Mouse (Mus musculus): ENCODE data around the gene Ehd1. TPM values are rescaled to one million over a fixed set of nuclear protein-coding genes. Genes with fewer than 3 reads are reported as not detected.

Ehd1 gene
- polyA plus RNA-seq, 1 experiment from 2014 or later = 44.9 TPM

DNA sequence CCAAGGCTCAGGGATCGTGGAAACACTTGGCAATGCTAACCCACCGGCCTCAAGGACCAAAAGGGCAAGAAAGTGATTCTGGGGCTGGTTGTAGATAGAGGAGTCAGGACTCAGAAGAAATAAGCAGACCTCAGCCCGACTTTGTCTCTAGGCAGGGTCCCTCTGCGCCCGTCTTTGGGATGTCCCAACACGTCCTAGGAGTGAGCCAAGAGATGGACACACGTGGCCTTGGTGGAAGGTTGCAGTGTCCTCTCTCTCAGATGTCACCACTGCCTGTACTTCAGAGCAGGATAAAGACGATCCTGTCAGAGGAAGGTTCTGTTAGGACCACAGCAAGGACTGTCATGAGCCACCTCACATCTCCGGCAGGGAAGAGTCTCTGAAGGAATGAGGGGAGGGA is 5.9 kb upstream of the Ehd1 start:
- Histone ChIP-seq H3K27ac (ENCODE audit: low read length) (no peak overlapping the region), H3K4me2 (replicated peaks; ENCODE audit: low read depth, low read length) (no peak overlapping the region), H3K4me3 (ENCODE audit: low read depth, low read length) (no peak overlapping the region), H3K9ac (replicated peaks; ENCODE audit: low read depth, low read length) (no peak overlapping the region), H3K9me3 (ENCODE audit: control insufficient read depth, low read depth, low read length) (no peaks in the 10 kb centered on the region), H3K4me1 (ENCODE audit: control insufficient read depth, insufficient read depth, low read length) (peaks cover 5% of the 10 kb centered on the region; the same call in 1 of the 2 replicates), H3K36me3 (ENCODE audit: control insufficient read depth, insufficient read depth, low read length) (no peaks in the 10 kb centered on the region), H3K27me3 (ENCODE audit: control insufficient read depth, insufficient read depth, low read length) (no peaks in the 10 kb centered on the region)
- 56% methylated on average over 9 of the region's 9 CpGs for WGBS
- no peak for ATAC-seq (ENCODE audit: insufficient number of reproducible peaks, insufficient read depth, low FRiP score, low read depth)

DNA sequence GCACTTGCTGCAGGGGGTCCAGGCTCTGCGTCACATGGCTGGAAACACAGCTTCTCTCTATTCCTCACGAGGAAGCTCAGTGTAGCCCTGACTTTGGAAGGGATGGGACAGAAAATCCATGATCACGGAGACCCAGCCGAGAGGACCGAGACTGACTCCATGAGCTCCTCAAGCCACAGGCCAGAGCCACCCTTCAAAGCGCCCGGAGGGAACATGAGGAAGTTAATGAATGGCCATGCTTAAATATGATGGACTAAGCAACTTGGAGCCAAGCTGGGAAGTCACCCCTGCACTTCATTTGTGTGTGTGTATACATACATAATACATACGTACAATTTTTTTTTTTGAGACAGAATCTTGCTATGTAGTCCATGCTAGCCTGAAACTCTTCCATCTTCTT is 5.3 kb upstream of the Ehd1 start:
- Histone ChIP-seq H3K4me2 (replicated peaks; ENCODE audit: low read depth, low read length) (no peak overlapping the region), H3K36me3 (ENCODE audit: control insufficient read depth, insufficient read depth, low read length) (no peaks in the 10 kb centered on the region), H3K27ac (ENCODE audit: low read length) (no peak overlapping the region), H3K27me3 (ENCODE audit: control insufficient read depth, insufficient read depth, low read length) (no peaks in the 10 kb centered on the region), H3K4me3 (ENCODE audit: low read depth, low read length) (no peak overlapping the region), H3K9me3 (ENCODE audit: control insufficient read depth, low read depth, low read length) (no peaks in the 10 kb centered on the region), H3K4me1 (ENCODE audit: control insufficient read depth, insufficient read depth, low read length) (peaks cover 8% of the 10 kb centered on the region; the same call in 1 of the 2 replicates), H3K9ac (replicated peaks; ENCODE audit: low read depth, low read length) (no peak overlapping the region)
- 27% methylated on average over 8 of the region's 8 CpGs for WGBS
- no peak for ATAC-seq (ENCODE audit: insufficient number of reproducible peaks, insufficient read depth, low FRiP score, low read depth)

DNA sequence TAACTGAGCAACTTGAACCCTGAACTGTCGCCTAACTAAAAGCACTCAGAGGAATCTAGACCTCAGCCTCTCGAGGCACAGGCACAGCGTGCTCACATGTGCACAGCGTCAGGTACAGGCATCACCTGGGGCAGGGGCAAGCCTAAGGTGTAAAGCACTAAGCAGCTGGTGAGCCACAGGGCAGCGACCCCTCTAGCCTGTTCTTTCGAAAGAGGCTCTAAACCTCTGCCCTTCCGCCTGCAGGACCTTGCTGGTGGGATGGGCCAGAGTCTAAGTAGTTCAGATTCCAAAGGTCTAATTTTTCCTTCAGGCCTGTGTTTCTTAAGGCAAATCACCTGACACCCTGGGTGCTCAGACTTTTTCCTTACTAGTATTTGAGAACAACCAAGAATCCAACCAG is 4.5 kb upstream of the Ehd1 start:
- H3K36me3 ChIP-seq (ENCODE audit: control insufficient read depth, insufficient read depth, low read length) = no peaks in the 10 kb centered on the region
- H3K9ac ChIP-seq (replicated peaks; ENCODE audit: low read depth, low read length) = no peak overlapping the region
- H3K4me2 ChIP-seq (replicated peaks; ENCODE audit: low read depth, low read length) = no peak overlapping the region
- no peak for ATAC-seq (ENCODE audit: insufficient number of reproducible peaks, insufficient read depth, low FRiP score, low read depth)
- H3K9me3 ChIP-seq (ENCODE audit: control insufficient read depth, low read depth, low read length) = no peaks in the 10 kb centered on the region
- peaks cover 8% of the 10 kb centered on the region; the same call in 1 of the 2 replicates for H3K4me1 ChIP-seq (ENCODE audit: control insufficient read depth, insufficient read depth, low read length)
- H3K27ac ChIP-seq (ENCODE audit: low read length) = no peak overlapping the region
- H3K4me3 ChIP-seq (ENCODE audit: low read depth, low read length) = no peak overlapping the region
- H3K27me3 ChIP-seq (ENCODE audit: control insufficient read depth, insufficient read depth, low read length) = no peaks in the 10 kb centered on the region
- 56% methylated on average over 7 of the region's 7 CpGs for WGBS

DNA sequence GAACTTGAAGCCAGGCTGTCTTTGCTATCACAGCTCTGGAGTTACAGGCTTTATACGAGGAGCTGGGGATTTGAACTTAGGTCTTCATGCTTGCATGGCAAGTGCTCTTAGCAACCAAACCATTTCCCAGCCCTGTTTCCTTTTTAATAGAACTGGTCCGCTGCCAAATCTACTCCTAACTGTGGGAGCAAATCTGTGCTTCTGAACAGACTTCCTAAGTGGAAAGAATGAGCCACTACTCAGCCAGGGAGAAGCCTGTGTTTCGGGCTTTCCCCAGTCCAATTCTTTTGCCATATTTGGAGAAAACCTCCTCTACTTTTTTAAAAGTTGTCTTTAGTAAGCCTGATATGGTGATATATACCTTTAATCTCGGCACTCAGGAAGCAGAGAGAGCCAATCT is 3.8 kb upstream of the Ehd1 start:
- 70% methylated on average over 4 of the region's 4 CpGs for WGBS
- no peaks in the 10 kb centered on the region for H3K27me3 ChIP-seq (ENCODE audit: control insufficient read depth, insufficient read depth, low read length)
- 0 out of 2 replicates have a peak overlapping the region, but pooled peaks have one; percentile 6 for H3K27ac ChIP-seq (ENCODE audit: low read length)
- no peaks in the 10 kb centered on the region for H3K9me3 ChIP-seq (ENCODE audit: control insufficient read depth, low read depth, low read length)
- H3K4me2 ChIP-seq (replicated peaks; ENCODE audit: low read depth, low read length) = no peak overlapping the region
- no peak for ATAC-seq (ENCODE audit: insufficient number of reproducible peaks, insufficient read depth, low FRiP score, low read depth)
- peaks cover 10% of the 10 kb centered on the region; the same call in 1 of the 2 replicates for H3K4me1 ChIP-seq (ENCODE audit: control insufficient read depth, insufficient read depth, low read length)
- no peak overlapping the region for H3K4me3 ChIP-seq (ENCODE audit: low read depth, low read length)
- no peak overlapping the region for H3K9ac ChIP-seq (replicated peaks; ENCODE audit: low read depth, low read length)
- no peaks in the 10 kb centered on the region for H3K36me3 ChIP-seq (ENCODE audit: control insufficient read depth, insufficient read depth, low read length)

DNA sequence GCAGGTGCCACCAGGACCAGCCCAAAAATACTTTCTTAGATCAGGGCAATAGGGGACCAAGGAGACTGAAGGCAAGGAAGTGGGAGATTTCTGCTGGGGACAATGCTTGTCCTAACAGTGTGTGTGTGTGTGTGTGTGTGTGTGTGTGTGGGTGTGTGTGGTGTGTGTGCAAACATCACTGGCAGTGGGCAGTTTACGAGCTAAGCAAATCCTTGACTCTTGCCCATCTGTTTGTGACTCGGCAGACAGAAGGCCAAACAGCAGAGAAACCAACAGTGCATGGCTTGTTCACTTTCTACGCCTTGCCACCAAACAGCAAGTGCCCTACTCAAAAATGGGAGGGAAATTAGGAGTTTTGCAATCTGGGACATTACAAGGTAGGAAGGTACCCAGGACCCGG is 2.9 kb upstream of the Ehd1 start:
- Histone ChIP-seq H3K9ac (replicated peaks; ENCODE audit: low read depth, low read length) (no peak overlapping the region), H3K4me1 (ENCODE audit: control insufficient read depth, insufficient read depth, low read length) (peaks cover 16% of the 10 kb centered on the region), H3K36me3 (ENCODE audit: control insufficient read depth, insufficient read depth, low read length) (no peaks in the 10 kb centered on the region), H3K4me2 (replicated peaks; ENCODE audit: low read depth, low read length) (no peak overlapping the region), H3K9me3 (ENCODE audit: control insufficient read depth, low read depth, low read length) (no peaks in the 10 kb centered on the region), H3K27me3 (ENCODE audit: control insufficient read depth, insufficient read depth, low read length) (no peaks in the 10 kb centered on the region), H3K4me3 (ENCODE audit: low read depth, low read length) (no peak overlapping the region), H3K27ac (ENCODE audit: low read length) (no peak overlapping the region)
- 75% methylated on average over 4 of the region's 4 CpGs for WGBS
- ATAC-seq (ENCODE audit: insufficient number of reproducible peaks, insufficient read depth, low FRiP score, low read depth) = no peak

DNA sequence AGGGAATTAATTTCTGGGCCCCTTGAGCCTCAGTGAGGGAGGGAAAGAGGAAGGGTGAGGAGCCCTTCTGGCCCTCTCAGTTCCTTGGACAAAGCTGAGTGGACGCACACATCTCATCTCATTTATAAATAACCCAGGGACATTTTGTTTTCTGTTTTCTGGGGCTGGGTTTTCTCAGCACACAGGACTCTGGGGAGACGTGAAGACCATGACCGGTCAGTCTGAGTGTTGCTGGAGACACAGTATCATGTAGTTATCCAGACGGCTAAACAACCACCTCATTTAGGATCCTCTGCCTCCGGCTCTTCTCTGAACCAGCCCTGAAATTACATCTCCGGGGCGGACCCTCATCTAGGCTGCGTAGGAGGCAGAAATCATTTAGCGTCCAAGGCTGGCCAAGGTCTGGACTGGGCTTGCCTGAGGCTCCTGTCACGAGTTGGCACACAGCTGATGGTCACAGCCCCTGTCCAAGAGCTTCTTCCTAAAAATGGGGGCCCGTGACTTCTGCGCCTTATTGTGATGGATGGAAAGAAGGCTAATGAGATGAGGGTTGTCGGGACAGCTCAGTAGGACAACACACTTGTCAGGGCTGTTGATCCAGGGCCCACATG is 2.4 kb upstream of the Ehd1 start:
- Histone ChIP-seq H3K4me2 (replicated peaks; ENCODE audit: low read depth, low read length) (no peak overlapping the region), H3K9me3 (ENCODE audit: control insufficient read depth, low read depth, low read length) (no peaks in the 10 kb centered on the region), H3K4me3 (ENCODE audit: low read depth, low read length) (no peak overlapping the region), H3K27me3 (ENCODE audit: control insufficient read depth, insufficient read depth, low read length) (no peaks in the 10 kb centered on the region), H3K4me1 (ENCODE audit: control insufficient read depth, insufficient read depth, low read length) (peaks cover 21% of the 10 kb centered on the region), H3K36me3 (ENCODE audit: control insufficient read depth, insufficient read depth, low read length) (no peaks in the 10 kb centered on the region), H3K27ac (ENCODE audit: low read length) (no peak overlapping the region), H3K9ac (replicated peaks; ENCODE audit: low read depth, low read length) (no peak overlapping the region)
- ATAC-seq (ENCODE audit: insufficient number of reproducible peaks, insufficient read depth, low FRiP score, low read depth) = no peak
- WGBS = 88% methylated on average over 13 of the region's 13 CpGs

DNA sequence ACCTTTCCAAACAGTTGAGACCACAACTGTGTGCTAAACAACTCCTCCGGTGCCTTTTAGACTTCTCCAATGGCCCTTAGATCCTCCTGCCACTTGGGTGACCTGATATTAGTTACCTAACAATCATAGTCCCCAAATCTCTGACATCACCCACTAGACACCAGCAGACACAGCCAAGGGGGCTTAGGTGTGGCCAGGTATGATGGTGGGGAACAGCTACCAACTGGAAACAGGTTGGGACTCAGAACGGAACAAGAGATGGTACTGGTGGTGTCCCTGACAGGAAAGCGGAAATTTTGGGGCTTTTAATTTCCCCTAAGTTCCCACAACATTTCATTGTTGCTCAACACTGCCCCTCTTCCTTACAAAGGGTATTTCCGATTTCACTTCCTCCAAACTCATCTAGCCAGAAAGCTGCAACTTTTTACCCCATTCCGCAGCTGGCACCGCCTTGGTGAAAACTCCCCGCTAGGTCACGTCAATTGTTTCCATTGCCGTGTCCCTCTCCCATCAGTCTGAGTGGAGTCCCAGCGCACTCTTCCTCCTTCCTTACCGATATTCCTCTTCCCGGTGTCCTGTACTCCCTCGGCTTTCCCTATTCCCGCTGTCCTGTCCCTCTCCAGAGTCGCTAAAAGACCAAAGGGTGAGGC is 660 bp upstream of the Ehd1 start:
- Histone ChIP-seq H3K9me3 (ENCODE audit: control insufficient read depth, low read depth, low read length) (no peaks in the 10 kb centered on the region), H3K4me2 (replicated peaks; ENCODE audit: low read depth, low read length) (peak overlapping the region; percentile 88), H3K36me3 (ENCODE audit: control insufficient read depth, insufficient read depth, low read length) (no peaks in the 10 kb centered on the region), H3K27me3 (ENCODE audit: control insufficient read depth, insufficient read depth, low read length) (no peaks in the 10 kb centered on the region), H3K9ac (replicated peaks; ENCODE audit: low read depth, low read length) (peak overlapping the region; percentile 34; the same call in 1 of the 2 replicates), H3K4me1 (ENCODE audit: control insufficient read depth, insufficient read depth, low read length) (peaks cover 32% of the 10 kb centered on the region), H3K27ac (ENCODE audit: low read length) (peak overlapping the region; percentile 81), H3K4me3 (ENCODE audit: low read depth, low read length) (peak overlapping the region; percentile 82)
- 5% methylated on average over 15 of the region's 15 CpGs for WGBS
- 0 out of 2 replicates have a peak, but pooled peaks have one; percentile 0 for ATAC-seq (ENCODE audit: insufficient number of reproducible peaks, insufficient read depth, low FRiP score, low read depth)

DNA sequence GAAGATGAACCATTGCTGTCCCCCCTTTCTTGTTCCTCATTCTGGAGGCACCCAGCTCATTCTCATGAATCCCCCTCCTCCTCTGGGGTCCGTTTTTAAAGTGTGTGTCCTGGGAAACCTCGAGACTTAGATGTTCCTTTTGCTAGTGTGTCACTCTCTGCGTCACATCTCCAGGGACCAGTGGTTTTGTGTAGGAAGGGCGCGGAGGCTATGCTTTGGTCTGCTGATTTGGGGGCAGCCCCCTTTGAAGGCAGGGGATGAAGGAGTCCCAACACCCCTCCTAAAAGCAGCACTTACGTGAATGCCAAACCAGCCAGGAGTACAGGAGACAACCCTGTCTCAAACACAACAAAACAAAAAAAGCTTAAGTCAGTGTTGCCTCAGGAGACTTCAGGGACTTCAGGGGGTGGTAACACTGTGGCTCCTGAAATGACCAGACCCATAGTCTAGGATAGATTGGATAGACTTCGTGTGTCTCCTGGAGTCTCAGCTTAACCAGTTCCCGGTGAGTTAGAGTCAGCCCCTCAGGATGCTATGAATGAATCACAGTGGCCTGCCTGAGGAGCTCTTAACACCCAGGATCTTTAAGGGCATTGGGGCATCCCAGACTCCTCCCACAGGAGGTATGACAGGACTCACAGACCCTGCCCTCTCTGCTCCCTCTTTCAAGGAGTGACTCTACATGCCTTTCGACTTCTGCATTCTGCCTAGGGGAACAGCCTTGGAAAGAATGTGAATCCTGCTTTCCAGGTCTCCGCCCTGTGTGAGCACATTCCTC is 1.3 kb downstream of the Ehd1 start:
- WGBS = 6% methylated on average over 10 of the region's 10 CpGs
- Histone ChIP-seq H3K27ac (ENCODE audit: low read length) (peak overlapping the region; percentile 75; the same call in 1 of the 2 replicates), H3K9me3 (ENCODE audit: control insufficient read depth, low read depth, low read length) (no peaks in the 10 kb centered on the region), H3K4me1 (ENCODE audit: control insufficient read depth, insufficient read depth, low read length) (peaks cover 32% of the 10 kb centered on the region), H3K4me3 (ENCODE audit: low read depth, low read length) (peak overlapping the region; percentile 82), H3K9ac (replicated peaks; ENCODE audit: low read depth, low read length) (peak overlapping the region; percentile 80), H3K4me2 (replicated peaks; ENCODE audit: low read depth, low read length) (peak overlapping the region; percentile 88), H3K27me3 (ENCODE audit: control insufficient read depth, insufficient read depth, low read length) (no peaks in the 10 kb centered on the region), H3K36me3 (ENCODE audit: control insufficient read depth, insufficient read depth, low read length) (peaks cover 19% of the 10 kb centered on the region; the same call in 1 of the 2 replicates)
- ATAC-seq (ENCODE audit: insufficient number of reproducible peaks, insufficient read depth, low FRiP score, low read depth) = peak; percentile 11; the same call in 1 of the 2 replicates
